Mouse (Mus musculus) midbrain, embryonic 14.5 days (tissue): ENCODE measurements around the gene Aire. TPM values are rescaled to one million over a fixed set of nuclear protein-coding genes. Genes with fewer than 3 reads are reported as not detected.
A peak's percentile ranks its signal among the peaks of the same experiment; 100 is the strongest.

ENCODE experiments used
- ATAC-seq: fragments of 200-750 bp; cut with Nextera tagmentation; 2 replicates; pipeline ENCODE4 v1.8.0; 2017; ENCODE audit warnings: moderate number of reproducible peaks, moderate library complexity; ENCODE audit not compliant: low FRiP score, low TSS enrichment
- DNase-seq: peaks from one replicate; pipeline ENCODE4 v3.0.0-alpha.2; 2015
- H3K27ac ChIP-seq: fragments of 300-500 bp; sonication (generic); replicated peaks from 2 replicates; pipeline ENCODE4 v1.5.1; 2014; ENCODE audit warnings: mild to moderate bottlenecking, low read depth, low read length, moderate library complexity
- H3K27me3 ChIP-seq: fragments of 300-500 bp; sonication (generic); 2 replicates; pipeline ENCODE4 v1.6.1; 2014; ENCODE audit warnings: low read length, control low read depth, mixed read lengths; ENCODE audit not compliant: control insufficient read depth, insufficient read depth
- H3K36me3 ChIP-seq: fragments of 300-500 bp; sonication (generic); 2 replicates; pipeline ENCODE4 v1.6.1; 2014; ENCODE audit warnings: low read length, control low read depth; ENCODE audit not compliant: control insufficient read depth, insufficient read depth
- H3K4me1 ChIP-seq: fragments of 300-500 bp; sonication (generic); 2 replicates; pipeline ENCODE4 v1.6.1; 2014; ENCODE audit warnings: mild to moderate bottlenecking, antibody characterized with exemption, low read length, control low read depth; ENCODE audit not compliant: control insufficient read depth, insufficient read depth
- H3K4me2 ChIP-seq: fragments of 300-500 bp; sonication (generic); 2 replicates; pipeline ENCODE4 v1.6.1; 2014; ENCODE audit warnings: mild to moderate bottlenecking, low read length, moderate library complexity
- H3K4me3 ChIP-seq: fragments of 300-500 bp; sonication (generic); replicated peaks from 2 replicates; pipeline ENCODE4 v1.5.1; 2014; ENCODE audit warnings: low read depth, low read length
- H3K9ac ChIP-seq: fragments of 300-500 bp; sonication (generic); replicated peaks from 2 replicates; pipeline ENCODE4 v1.6.1; 2014; ENCODE audit warnings: mild to moderate bottlenecking, low read length, moderate library complexity
- H3K9me3 ChIP-seq: fragments of 300-500 bp; sonication (generic); 2 replicates; pipeline ENCODE4 v1.6.1; 2016; ENCODE audit warnings: low read length, control low read depth, mixed read lengths; ENCODE audit not compliant: control insufficient read depth
- WGBS: fragments of 180-500 bp; shearing (Covaris S2); extraction: QIAGEN DNeasy Blood & Tissue Kit; methylation state at CpG from one replicate; pipeline ENCODE4 v1.1.7; 2014; 5-methylcytosine and 5-hydroxymethylcytosine counted together
- polyA plus RNA-seq: library from polyadenylated mRNA; unstranded; fragments of >200 nt; fragmentation: Nextera tagmentation; extraction: Ambion mirVana; gene quantifications from 2 replicates; pipeline ENCODE4 v1.2.1, GENCODE M21; 2014

Aire gene
- polyA plus RNA-seq, 1 experiment from 2014 or later: not detected

DNA sequence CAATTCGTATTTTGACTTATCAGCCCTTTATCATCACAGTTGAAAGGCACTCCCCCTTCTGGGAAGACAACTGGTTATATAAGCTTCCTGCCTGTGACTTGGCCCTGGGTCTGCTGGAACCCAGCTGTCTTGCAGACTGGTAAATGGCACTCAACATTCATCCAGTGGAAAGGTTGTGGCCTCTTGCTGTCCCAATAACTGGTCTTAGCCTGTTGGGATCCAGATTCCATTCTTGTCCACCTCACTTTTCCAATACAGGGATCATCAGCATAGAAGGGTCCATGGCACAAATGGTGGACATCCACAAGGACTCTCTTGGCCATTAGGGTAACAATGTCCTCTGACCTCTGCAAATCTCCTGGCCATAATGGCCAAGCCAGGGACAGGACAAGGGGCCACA lies 40.7 kb upstream of the Aire start:
- no peak for ATAC-seq
- H3K9me3 ChIP-seq: no peaks in the 10 kb centered on the region
- WGBS: 60% methylated on average over 1 of the region's 1 CpGs

DNA sequence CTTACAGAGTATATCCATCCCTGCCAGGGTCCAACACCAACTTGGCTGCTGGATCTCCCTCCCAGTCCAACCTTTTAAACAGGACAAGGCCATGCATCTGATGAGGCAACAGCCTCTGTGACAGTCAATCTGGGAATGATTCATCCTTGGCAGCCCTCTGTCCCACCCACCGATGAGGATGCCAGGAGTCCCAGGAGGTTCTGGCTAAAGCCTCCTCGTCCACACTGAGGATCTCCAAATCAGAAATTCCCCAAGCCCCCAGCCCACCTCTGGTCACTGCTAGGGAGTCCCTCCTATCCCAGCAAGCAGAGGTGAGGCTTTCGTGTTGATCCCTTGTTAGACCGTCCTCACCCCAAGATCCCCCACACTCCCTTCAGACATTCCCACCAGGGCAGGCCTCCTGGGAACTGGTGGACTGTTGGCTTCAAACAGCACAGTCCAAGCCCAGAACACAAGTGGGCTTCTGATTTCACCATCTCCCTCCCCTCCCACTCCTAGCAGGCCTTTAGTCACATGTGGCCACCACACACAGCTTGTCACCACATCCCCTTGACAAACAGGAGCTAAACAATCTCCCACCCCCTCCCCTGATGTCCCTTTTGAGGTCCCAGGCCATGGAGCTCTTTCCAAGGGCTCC lies 36.7 kb upstream of the Aire start:
- no peaks in the 10 kb centered on the region for H3K9me3 ChIP-seq
- no peak overlapping the region for H3K27ac ChIP-seq
- H3K36me3 ChIP-seq: no peaks in the 10 kb centered on the region
- no peaks in the 10 kb centered on the region for H3K27me3 ChIP-seq
- H3K4me3 ChIP-seq: no peak overlapping the region
- ATAC-seq: no peak
- H3K4me2 ChIP-seq: no peak overlapping the region
- 80% methylated on average over 4 of the region's 4 CpGs for WGBS
- no peak for DNase-seq
- H3K4me1 ChIP-seq: no peaks in the 10 kb centered on the region
- no peak overlapping the region for H3K9ac ChIP-seq

More for the DNA sequence above, 40.7 kb upstream of the Aire start:
- Histone ChIP-seq H3K27ac (no peak overlapping the region), H3K9ac (no peak overlapping the region), H3K4me3 (no peak overlapping the region), H3K4me1 (no peaks in the 10 kb centered on the region), H3K27me3 (no peaks in the 10 kb centered on the region), H3K36me3 (no peaks in the 10 kb centered on the region), H3K4me2 (no peak overlapping the region)
- no peak for DNase-seq

DNA sequence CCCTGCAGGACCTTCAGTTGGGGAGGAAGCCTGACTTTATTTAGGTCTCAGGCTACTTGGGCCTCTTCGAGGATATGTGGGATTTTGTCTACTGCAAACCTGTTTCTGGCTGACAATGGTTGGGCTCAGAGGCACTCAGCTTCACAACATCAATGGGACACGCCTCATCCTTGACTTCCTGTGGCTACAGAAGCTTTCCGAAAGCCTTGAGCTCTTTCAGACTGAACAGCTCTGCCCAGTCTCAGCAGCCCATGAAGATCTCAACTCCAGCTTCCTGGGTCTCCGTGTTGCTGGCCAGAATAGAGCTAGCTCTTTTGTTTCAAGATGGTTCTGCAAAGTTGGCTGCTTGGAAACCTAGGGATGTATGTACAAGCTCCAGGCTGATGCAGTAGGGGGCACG lies 34.9 kb upstream of the Aire start:
- H3K4me3 ChIP-seq: no peak overlapping the region
- no peak overlapping the region for H3K27ac ChIP-seq
- no peaks in the 10 kb centered on the region for H3K4me1 ChIP-seq
- H3K27me3 ChIP-seq: no peaks in the 10 kb centered on the region
- no peaks in the 10 kb centered on the region for H3K9me3 ChIP-seq
- DNase-seq (no peak), ATAC-seq (no peak)
- H3K4me2 ChIP-seq: no peak overlapping the region
- 85% methylated on average over 5 of the region's 5 CpGs for WGBS
- H3K36me3 ChIP-seq: no peaks in the 10 kb centered on the region
- H3K9ac ChIP-seq: no peak overlapping the region

DNA sequence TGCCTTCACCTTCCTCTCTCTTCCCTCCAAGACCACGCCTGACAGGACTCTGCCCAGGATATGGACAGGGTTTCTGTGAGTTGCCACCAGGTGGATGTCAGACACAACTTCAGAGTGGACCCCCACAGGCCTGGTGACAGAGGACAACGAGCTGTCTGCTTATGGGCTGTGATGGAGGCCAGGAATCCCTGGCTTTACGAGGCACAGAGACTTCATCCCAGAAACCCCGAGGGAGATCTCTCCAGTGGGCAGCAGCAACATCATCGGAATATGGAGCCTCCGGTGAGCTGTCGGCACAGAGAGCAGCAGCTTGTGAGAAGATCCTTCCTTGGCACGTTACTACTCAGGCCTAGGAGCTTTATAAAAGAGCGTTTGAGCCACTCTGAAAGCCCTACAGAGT lies 34.5 kb upstream of the Aire start:
- Histone ChIP-seq H3K27ac (no peak overlapping the region), H3K4me1 (no peaks in the 10 kb centered on the region), H3K27me3 (no peaks in the 10 kb centered on the region), H3K4me3 (no peak overlapping the region), H3K9me3 (no peaks in the 10 kb centered on the region), H3K4me2 (no peak overlapping the region), H3K36me3 (no peaks in the 10 kb centered on the region), H3K9ac (no peak overlapping the region)
- 81% methylated on average over 9 of the region's 9 CpGs for WGBS
- ATAC-seq: no peak
- DNase-seq: no peak

DNA sequence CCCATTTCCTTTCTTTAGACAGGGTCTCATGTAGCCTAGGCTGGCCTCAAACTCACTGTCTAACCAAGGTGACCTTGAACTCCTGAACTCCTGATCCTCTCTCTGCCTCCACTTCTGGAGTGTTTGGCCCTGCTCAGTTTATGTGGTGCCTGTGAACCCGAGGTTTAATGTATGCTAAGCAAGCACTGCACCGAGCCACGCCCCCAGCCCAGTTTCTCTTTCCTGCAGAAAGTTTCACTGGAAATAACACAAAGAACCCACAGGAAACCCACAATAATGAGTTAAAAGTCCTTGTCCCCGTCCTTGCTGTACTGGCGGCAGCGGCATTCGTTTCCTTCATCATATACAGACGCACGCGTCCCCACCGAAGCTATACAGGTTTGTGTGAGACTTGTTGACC lies 31.6 kb upstream of the Aire start:
- no peak for DNase-seq
- H3K4me1 ChIP-seq: no peaks in the 10 kb centered on the region
- no peaks in the 10 kb centered on the region for H3K9me3 ChIP-seq
- WGBS: 92% methylated on average over 11 of the region's 11 CpGs
- H3K36me3 ChIP-seq: no peaks in the 10 kb centered on the region
- H3K4me2 ChIP-seq: no peak overlapping the region
- H3K4me3 ChIP-seq: no peak overlapping the region
- no peaks in the 10 kb centered on the region for H3K27me3 ChIP-seq
- H3K27ac ChIP-seq: no peak overlapping the region
- no peak for ATAC-seq
- H3K9ac ChIP-seq: no peak overlapping the region

DNA sequence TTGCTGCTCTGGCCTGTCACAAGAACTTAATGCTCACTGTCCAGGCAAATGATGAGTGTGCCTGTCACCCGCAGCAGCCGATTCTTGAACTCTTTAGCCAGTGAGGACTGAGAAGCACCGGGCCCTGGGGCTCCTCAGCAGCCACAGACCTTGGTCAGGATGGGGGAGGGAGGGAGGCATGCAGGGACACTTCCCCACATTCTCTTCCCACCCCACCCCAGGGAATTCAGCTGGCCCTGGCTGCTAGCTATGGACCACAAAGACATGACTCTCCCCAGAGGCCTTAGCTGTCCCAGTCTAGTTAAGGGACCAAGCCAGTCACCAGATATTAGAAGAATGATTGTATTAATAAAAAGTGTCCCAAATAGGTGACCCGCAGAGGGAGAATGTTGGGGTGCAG lies 30.7 kb upstream of the Aire start:
- no peak for ATAC-seq
- no peaks in the 10 kb centered on the region for H3K9me3 ChIP-seq
- no peak overlapping the region for H3K4me2 ChIP-seq
- no peaks in the 10 kb centered on the region for H3K36me3 ChIP-seq
- H3K4me1 ChIP-seq: 0 out of 2 replicates have a peak, but pooled peaks cover 7% of the 10 kb centered on the region
- DNase-seq: no peak
- no peak overlapping the region for H3K27ac ChIP-seq
- no peak overlapping the region for H3K4me3 ChIP-seq
- no peak overlapping the region for H3K9ac ChIP-seq
- 0 out of 2 replicates have a peak, but pooled peaks cover under 1% of the 10 kb centered on the region for H3K27me3 ChIP-seq
- WGBS: 84% methylated on average over 4 of the region's 4 CpGs

DNA sequence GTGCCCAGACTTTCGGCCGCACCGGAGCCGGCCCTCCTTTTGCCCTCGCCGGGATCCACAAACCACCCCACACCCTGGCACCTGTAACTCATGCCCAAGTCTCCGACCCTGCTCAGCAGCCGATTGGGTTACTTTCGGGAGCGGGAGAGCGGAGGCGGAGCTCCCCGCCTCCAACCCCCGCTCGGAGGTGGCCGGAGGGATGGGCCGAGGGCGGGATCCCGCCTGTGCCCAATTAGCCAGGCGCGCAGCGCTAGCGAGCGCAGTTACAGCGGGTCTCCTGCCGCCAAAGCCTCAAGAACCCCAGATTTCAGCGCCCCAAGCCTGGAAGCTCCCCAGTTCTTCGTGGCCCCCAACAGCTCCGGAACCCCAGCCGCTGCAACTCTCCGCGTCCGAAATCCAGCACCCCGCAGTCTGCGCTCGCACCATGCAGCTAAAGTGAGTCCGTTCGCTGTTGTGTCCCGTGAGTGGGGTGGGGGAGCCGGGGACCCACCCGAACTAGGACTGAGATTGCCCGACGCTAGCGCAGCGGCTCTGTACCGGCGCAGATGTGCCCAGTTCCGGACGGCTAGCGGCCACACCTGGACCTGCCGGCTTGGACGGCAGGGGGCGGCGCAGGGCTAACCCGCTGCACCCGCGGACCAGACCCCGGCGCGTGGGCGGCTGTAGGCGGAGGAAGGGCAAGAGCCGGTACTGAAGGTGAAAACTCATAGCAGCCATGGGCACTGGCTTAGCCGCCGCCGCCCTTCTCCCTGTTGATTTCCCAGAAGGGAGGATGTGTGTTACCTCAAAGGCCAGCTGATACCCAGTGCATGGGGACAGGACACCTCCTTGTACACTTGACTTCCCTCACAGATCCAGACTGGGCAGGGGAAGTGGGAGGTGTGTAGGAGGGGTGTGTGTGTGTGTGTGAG lies 25.9 kb upstream of the Aire start, which contains the start of gene Icosl:
Gene Icosl, plus strand, starts transcription at position 202 of the 911 bp plus-strand sequence.
- no peak within 1 kb of the TSS for H3K27ac ChIP-seq

DNA sequence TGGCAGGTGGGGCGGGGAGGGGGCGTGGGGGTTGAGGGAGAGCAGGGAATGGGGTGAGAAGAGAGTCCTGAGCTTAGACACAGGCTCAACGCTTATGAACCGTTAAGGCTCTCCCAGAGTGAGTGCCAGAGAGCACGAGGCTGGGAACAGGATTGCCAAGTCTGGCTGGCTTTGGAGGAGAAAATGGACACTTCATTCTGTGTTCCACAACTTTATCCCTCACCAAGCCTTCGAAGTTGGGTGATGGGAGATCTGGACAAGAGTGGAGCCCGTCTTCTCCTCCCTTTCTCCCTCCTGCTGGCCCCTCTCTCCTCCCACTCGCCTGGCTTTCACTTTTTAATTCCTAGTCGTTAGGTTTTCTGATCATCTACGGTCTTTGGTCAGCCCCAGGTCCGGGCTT lies 25.1 kb upstream of the Aire start:
- Histone ChIP-seq H3K27me3 (peaks cover 9% of the 10 kb centered on the region), H3K9ac (peak overlapping the region; percentile 56; the same call in 1 of the 2 replicates), H3K9me3 (no peaks in the 10 kb centered on the region), H3K4me2 (peak overlapping the region; percentile 99), H3K4me3 (peak overlapping the region; percentile 53), H3K27ac (no peak overlapping the region), H3K4me1 (0 out of 2 replicates have a peak, but pooled peaks cover 7% of the 10 kb centered on the region), H3K36me3 (no peaks in the 10 kb centered on the region)
- no peak for ATAC-seq
- DNase-seq: peak; percentile 4
- WGBS: 26% methylated on average over 11 of the region's 11 CpGs

More for the DNA sequence above, 25.9 kb upstream of the Aire start, which contains the start of gene Icosl:
- peak within 1 kb of the TSS; percentile 99 for H3K4me2 ChIP-seq
- DNase-seq: peak; percentile 76
- H3K27me3 ChIP-seq: peaks cover 9% of the 10 kb centered on the region
- H3K36me3 ChIP-seq: no peaks in the 10 kb centered on the region
- H3K4me1 ChIP-seq: 0 out of 2 replicates have a peak, but pooled peaks cover 7% of the 10 kb centered on the region
- no peaks in the 10 kb centered on the region for H3K9me3 ChIP-seq
- H3K4me3 ChIP-seq: peak within 1 kb of the TSS; percentile 53
- ATAC-seq: peak; percentile 81
- under 1% methylated on average over 66 of the region's 66 CpGs for WGBS
- peak within 1 kb of the TSS; percentile 56 for H3K9ac ChIP-seq
